In genomic region chr5:115632358-115632714, GRCm38 (mm10) we compare ENCODE assay signal across 8 mouse cellular contexts. TPM values are rescaled to one million over a fixed set of nuclear protein-coding genes. Genes with fewer than 3 reads are reported as not detected.
A peak's percentile ranks its signal among the peaks of the same experiment; 100 is the strongest.
DNase-seq lines count a peak whose midpoint lies in the region; ATAC-seq and TF ChIP-seq lines count a peak whose summit lies in the region.

No protein-coding gene starts in this region.

- 2% methylated on average over 30 of the region's 30 CpGs for WGBS in lung, adult 2 months
- WGBS in lung, postnatal 0 days: under 1% methylated on average over 25 of the region's 30 CpGs

- peak overlapping the region; percentile 78 for H3K9ac ChIP-seq in lung, postnatal 0 days (replicated peaks; ENCODE audit: low read depth)

- DNase-seq in lung, adult 2 months: peak; percentile 39
- DNase-seq in lung, postnatal 25 days (ENCODE audit: low spot score): no peak
- DNase-seq in adrenal gland, postnatal 14 days: peak; percentile 74
- DNase-seq in induced T-regulatory cell, adult 2 months (ENCODE audit: low read depth): peak; percentile 54
- DNase-seq in lung, postnatal 0 days (ENCODE audit: low spot score): peak; percentile 39
- peak; percentile 62 to 85 for DNase-seq in spleen, postnatal 4 days (ENCODE audit: low spot score in 2 of 2)
- no peak for DNase-seq in frontal cortex, postnatal 10 days (ENCODE audit: low spot score in 2 of 2)

- peaks cover 24% of the 10 kb centered on the region for H3K4me1 ChIP-seq in lung, adult 2 months (ENCODE audit: control insufficient read depth, insufficient read depth, low read length)
- H3K4me1 ChIP-seq in embryonic fibroblast, embryonic 13.5 days (ENCODE audit: control insufficient read depth, insufficient read depth, low read length): no peaks in the 10 kb centered on the region; the same call in none of the 2 replicates
- H3K4me1 ChIP-seq in lung, postnatal 0 days (ENCODE audit: insufficient read depth, low read depth, low read length): peaks cover 13% of the 10 kb centered on the region; the same call in 1 of the 2 replicates

- no peak for TF ChIP-seq CTCF in lung, adult 2 months (IDR thresholded peaks at IDR 0.05; ENCODE audit: insufficient read depth, low read length)
- no peak for TF ChIP-seq CTCF in embryonic fibroblast, embryonic 13.5 days (IDR thresholded peaks at IDR 0.05; ENCODE audit: borderline replicate concordance, insufficient read depth, low read length)
- no peak for TF ChIP-seq CTCF in lung, postnatal 0 days (IDR thresholded peaks at IDR 0.05)

- no peaks in the 10 kb centered on the region for H3K27me3 ChIP-seq in lung, postnatal 0 days (replicated peaks; ENCODE audit: insufficient read depth, low read length)

- no peak for ATAC-seq in lung, postnatal 0 days

- no peak for TF ChIP-seq POLR2A in lung, adult 2 months (IDR thresholded peaks at IDR 0.05; ENCODE audit: borderline replicate concordance, extremely low read depth, low read depth, low read length)
- TF ChIP-seq POLR2A in embryonic fibroblast, embryonic 13.5 days (IDR thresholded peaks at IDR 0.05; ENCODE audit: low read depth, low read length): no peak

- H3K9me3 ChIP-seq in lung, postnatal 0 days (ENCODE audit: low read length): no peaks in the 10 kb centered on the region

- no peak overlapping the region for H3K27ac ChIP-seq in embryonic fibroblast, embryonic 13.5 days (ENCODE audit: insufficient read depth, low read length)
- H3K27ac ChIP-seq in lung, postnatal 0 days (ENCODE audit: low read length): peak overlapping the region; percentile 88

- peak overlapping the region; percentile 88 for H3K4me2 ChIP-seq in lung, postnatal 0 days (replicated peaks; ENCODE audit: low read depth, low read length)

- peak overlapping the region; percentile 70 for H3K4me3 ChIP-seq in lung, adult 2 months (replicated peaks; ENCODE audit: extremely low read depth, low read depth, low read length)
- peak overlapping the region; percentile 79 for H3K4me3 ChIP-seq in embryonic fibroblast, embryonic 13.5 days (ENCODE audit: insufficient read depth, low read length)
- H3K4me3 ChIP-seq in lung, postnatal 0 days (ENCODE audit: low read depth, low read length): peak overlapping the region; percentile 86

- TF ChIP-seq EP300 in lung, postnatal 0 days (IDR thresholded peaks at IDR 0.05): no peak

- no peaks in the 10 kb centered on the region for H3K36me3 ChIP-seq in lung, postnatal 0 days (ENCODE audit: insufficient read depth, low read length)

RNA-seq across cellular contexts. Expression of gene Rab35, which starts 0.6 kb away (rescaled TPM):
- polyA plus RNA-seq in lung, adult 2 months (2012; rRNA removed): 62.3 and 70.3 TPM in 2 replicates
- total RNA-seq in adrenal gland, postnatal 14 days (2021): 55.3 and 59.5 TPM in 2 replicates
- polyA plus RNA-seq in embryonic fibroblast, embryonic 13.5 days (2011; ENCODE audit: insufficient read length, low read depth, missing spikeins): 55.5 and 57.9 TPM in 2 replicates
- polyA plus RNA-seq in lung, postnatal 0 days (2015; fragmentation: Nextera tagmentation; extraction: Ambion mirVana): 19.5 and 20.1 TPM in 2 replicates

Comparison
In these comparisons a context has a peak if more than half of its experiments do, and no peak if none do; other contexts are left out.
1. DNase-seq: peak in lung, adult 2 months (single experiment), adrenal gland, postnatal 14 days (single experiment), induced T-regulatory cell, adult 2 months (single experiment), lung, postnatal 0 days (single experiment) and spleen, postnatal 4 days (2 of 2); none in lung, postnatal 25 days (single experiment) and frontal cortex, postnatal 10 days (0 of 2).
2. Peak in every context shown above with its lines, with median percentiles within 50 percentile points of each other: H3K4me3 ChIP-seq.